Mouse (Mus musculus): ENCODE measurements around the gene Klrb1b.
"Not testable (repeated sequence)": the region's sequence is repeated elsewhere in the genome, so short reads cannot be mapped to it uniquely, and the experiment has no call there.

The Klrb1b gene

GRCm38 (mm10) chr6:128800696-128801095 lies 25.4 kb downstream of the Klrb1b start:
- DNase-seq (ENCODE audit: low read depth, low spot score) = peak; percentile 52

- peak; percentile 83 for DNase-seq (ENCODE audit: low read depth, low spot score)
These were observed 26.2 kb downstream of the Klrb1b start for GRCm38 (mm10) chr6:128799896-128800270.

GRCm38 (mm10) chr6:128799144-128799895 lies 26.8 kb downstream of the Klrb1b start:
- DNase-seq (ENCODE audit: low read depth, low spot score) = peak; percentile 83

GRCm38 (mm10) chr6:128798772-128799143 lies 27.4 kb downstream of the Klrb1b start:
- DNase-seq (ENCODE audit: low read depth, low spot score) = peak; percentile 66

- peak; percentile 68 for DNase-seq (ENCODE audit: low read depth, low spot score)
These were observed 28.0 kb downstream of the Klrb1b start for GRCm38 (mm10) chr6:128797936-128798771.

GRCm38 (mm10) chr6:128797185-128797905 lies 28.8 kb downstream of the Klrb1b start:
- DNase-seq (ENCODE audit: low read depth, low spot score) = peak; percentile 56

- DNase-seq (ENCODE audit: low read depth, low spot score) = peak; percentile 78
These were observed 29.7 kb downstream of the Klrb1b start for GRCm38 (mm10) chr6:128796321-128796955.

- no peak for DNase-seq (ENCODE audit: low read depth, low spot score)
These were observed 32.4 kb downstream of the Klrb1b start for GRCm38 (mm10) chr6:128793734-128794133.

- DNase-seq (ENCODE audit: low read depth, low spot score) = not testable (repeated sequence)
These were observed 35.6 kb downstream of the Klrb1b start for GRCm38 (mm10) chr6:128790491-128790994.

GRCm38 (mm10) chr6:128789115-128789514 lies 37.0 kb downstream of the Klrb1b start, which contains the start of gene Klrb1c:
Klrb1c (minus strand) TSS chr6:128789215.
- peak; percentile 1 for DNase-seq (ENCODE audit: low read depth, low spot score)

- no peak for DNase-seq (ENCODE audit: low read depth, low spot score)
These were observed 37.6 kb downstream of the Klrb1b start for GRCm38 (mm10) chr6:128788517-128788916.

- DNase-seq (ENCODE audit: low read depth, low spot score) = not testable (repeated sequence)
These were observed 39.7 kb downstream of the Klrb1b start for GRCm38 (mm10) chr6:128786396-128786795.

- peak; percentile 77 for DNase-seq (ENCODE audit: low read depth, low spot score)
These were observed 56.5 kb downstream of the Klrb1b start for GRCm38 (mm10) chr6:128769481-128770253.

GRCm38 (mm10) chr6:128768047-128768446 lies 58.1 kb downstream of the Klrb1b start:
- no peak for DNase-seq (ENCODE audit: low read depth, low spot score)

- peak; percentile 91 for DNase-seq (ENCODE audit: low read depth, low spot score)
These were observed 59.5 kb downstream of the Klrb1b start for GRCm38 (mm10) chr6:128766486-128767254.

GRCm38 (mm10) chr6:128765211-128765610 lies 60.9 kb downstream of the Klrb1b start:
- DNase-seq (ENCODE audit: low read depth, low spot score) = peak; percentile 52

GRCm38 (mm10) chr6:128764598-128764997 lies 61.5 kb downstream of the Klrb1b start:
- DNase-seq (ENCODE audit: low read depth, low spot score) = no peak

GRCm38 (mm10) chr6:128763736-128764523 lies 62.2 kb downstream of the Klrb1b start:
- DNase-seq (ENCODE audit: low read depth, low spot score) = peak; percentile 97
